Mouse (Mus musculus) gastrocnemius, postnatal 4 days (tissue): Measurements from ENCODE around the gene Gm49721. TPM values are rescaled to one million over a fixed set of nuclear protein-coding genes. Genes with fewer than 3 reads are reported as not detected.
"Not testable (repeated sequence)": the region's sequence is repeated elsewhere in the genome, so short reads cannot be mapped to it uniquely, and the experiment has no call there.

Source experiments
- DNase-seq, 2 experiments: peaks; one replicate each; pipeline ENCODE4 v3.0.0; 2021 to 2022; ENCODE audit warnings: low spot score in 2 of 2, mixed read lengths in 2 of 2
- long read RNA-seq, 2 experiments: library from polyadenylated mRNA; stranded (forward); transcript quantifications; one replicate each; pipeline ENCODE4 v2.0.0; 2021
- total RNA-seq, 2 experiments: library from RNA; stranded (reverse); gene quantifications; 2 replicates each; pipeline ENCODE4 v1.2.3; 2021

The Gm49721 gene
- under 1 TPM; 0.17 to 0.31 TPM for total RNA-seq
- long read RNA-seq, experiment 1, partial matches to known transcripts: 0 of 3 reads
- long read RNA-seq, experiment 1, other reads (novel, unspliced or antisense): 3 of 3 reads
- long read RNA-seq, experiment 2, partial matches to known transcripts: 0 of 5 reads
- long read RNA-seq, experiment 2, other reads (novel, unspliced or antisense): 5 of 5 reads

DNA sequence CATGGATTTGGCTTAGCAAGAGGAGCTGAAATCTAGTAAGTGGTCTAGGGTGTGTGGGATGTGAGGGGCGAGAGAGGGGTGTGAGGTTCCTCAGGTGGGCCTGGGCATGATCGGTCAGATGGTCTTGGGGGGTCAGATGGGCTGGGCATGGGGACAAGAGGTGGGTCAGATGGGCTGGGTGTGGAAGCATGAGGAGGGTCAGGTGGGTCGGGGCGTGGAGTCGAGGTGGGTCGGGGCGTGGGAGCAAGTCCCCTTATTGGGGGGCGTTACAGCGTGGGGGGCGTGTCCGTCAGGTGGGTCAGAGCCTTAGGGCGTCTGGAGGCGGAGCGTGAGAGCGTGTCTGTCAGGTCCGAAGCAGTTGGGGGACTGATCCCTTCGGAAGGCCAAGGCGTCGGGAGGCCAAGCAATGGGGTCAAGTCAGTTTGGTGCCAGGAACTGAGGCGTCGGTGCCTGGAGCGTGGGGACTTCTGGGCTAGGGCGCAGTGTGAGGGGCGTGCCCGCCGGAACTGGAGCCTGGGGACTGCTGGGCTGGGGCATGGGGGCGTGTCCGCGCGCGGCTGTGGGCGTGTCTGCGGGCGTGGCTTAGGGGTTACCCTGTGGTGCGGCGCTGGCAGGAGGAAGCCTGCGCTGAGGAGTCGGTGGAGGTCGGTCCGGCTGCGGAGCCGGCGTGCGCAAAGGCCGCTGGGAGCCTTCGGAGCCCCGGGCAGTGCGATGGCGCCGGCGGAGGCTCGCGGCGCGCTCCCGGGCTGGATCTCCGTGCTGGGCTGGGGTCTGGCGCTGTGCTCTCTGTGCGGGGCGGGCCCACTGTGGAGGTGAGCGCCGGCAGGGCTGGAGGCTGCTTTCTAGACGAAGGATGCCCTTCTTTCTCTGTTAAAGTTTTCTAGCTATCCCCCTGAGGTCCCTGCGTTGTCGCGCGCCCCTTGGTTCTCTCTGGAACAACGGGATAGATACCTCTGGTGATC, at the start of gene Gm49721:
TSS of gene Gm49721 (plus strand) at position 618 of the 962 bp plus-strand sequence.
- peak; percentile 28 to 54 for DNase-seq

DNA sequence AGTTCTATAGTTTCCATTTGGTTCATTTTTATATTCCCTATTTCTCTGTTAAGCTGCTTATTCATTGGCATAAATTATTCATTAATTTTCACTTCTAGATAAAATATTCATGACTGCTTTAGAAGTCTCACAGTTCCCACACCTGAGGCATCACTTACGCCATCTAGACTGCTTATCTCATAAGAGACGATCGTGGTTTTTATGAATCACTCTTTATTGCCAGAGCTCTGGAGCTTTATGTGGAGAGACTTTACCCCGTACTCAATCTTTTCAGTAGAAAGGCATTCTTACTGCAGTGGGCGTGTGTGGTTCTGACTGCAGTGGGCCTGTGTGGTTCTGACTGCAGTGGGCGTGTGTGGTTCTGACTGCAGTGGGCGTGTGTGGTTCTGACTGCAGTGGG, 47.1 kb upstream of the Gm49721 start:
- not testable (repeated sequence) for DNase-seq

DNA sequence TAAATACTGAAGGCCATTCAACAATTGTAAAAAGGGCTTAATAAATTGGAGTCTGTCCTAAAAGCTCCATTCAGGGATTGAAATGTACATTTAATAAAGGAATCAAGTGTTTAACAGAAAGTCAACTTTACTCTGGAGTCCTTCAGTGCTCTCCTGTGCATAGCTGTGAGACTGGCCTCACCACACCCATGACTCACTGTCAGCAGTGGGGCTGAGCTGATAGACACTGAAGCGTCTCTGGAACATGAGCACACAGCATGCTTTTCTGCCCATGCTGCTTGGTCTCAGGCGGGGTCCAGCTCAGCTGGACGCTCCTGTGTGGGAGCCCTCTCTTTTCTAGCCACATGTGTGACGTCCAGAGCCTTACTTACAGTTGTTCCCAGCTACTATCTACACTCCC, 36.1 kb upstream of the Gm49721 start:
- not testable (repeated sequence) for DNase-seq

DNA sequence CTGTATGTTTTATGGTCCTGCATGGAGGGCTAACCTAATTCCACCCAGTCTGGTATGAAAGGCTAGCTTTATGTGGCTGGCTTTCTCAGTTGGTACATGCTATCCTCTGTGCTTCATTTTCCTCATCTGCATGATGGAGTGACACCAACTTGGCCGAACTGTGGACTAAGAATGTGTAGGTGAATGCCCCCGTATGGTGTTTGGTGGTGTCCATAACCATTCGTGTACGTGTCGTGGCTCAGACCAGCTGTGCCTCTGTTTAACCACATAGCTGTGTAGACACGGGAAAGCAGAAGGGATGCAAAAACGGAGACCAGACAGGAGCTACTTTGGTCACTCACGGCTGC, 31.1 kb upstream of the Gm49721 start:
- DNase-seq: not testable (repeated sequence)

DNA sequence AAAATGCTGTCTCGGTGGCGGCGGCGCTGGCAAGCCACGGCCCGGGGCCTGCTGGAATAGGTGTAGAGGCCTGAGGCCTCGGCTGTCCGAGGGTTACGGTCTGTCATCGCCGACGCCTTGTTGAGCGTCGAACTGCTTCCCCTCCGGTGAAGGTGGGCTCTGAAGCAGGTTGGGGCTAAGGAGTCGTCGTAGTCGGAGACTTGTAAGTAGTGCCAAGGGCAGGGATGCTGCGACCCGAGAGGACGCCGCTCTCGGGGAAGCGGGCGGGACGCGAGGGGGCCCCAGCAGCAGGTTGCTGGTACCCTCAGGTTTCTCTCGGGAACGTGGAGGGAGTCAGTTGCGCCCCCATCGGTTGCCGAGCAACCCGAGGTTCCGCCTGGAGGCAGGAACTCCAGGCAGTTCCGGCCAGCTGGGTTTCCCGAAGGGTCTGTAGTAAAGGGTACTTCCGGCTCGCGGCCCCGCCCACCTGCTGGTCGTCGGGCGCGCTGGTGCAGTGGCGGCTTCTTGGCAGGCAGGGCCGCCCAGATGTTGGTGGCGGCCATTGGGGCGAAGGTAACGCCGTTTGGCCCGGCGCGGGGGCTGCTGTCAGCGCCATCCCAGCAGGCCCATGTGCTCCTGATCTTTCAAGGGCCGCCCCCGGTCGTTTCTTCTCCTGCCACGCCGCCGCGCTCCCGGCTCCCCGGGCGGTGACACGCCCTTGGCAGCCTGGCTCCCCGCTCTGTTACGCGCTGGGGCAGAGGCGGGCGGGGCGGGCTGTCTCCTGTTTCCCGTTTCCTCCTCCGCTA, 30.5 kb upstream of the Gm49721 start, which contains the start of gene Rsph3b:
TSS of gene Rsph3b (minus strand) at position 699 of the 785 bp plus-strand sequence.
- DNase-seq: peak; percentile 47 to 77

DNA sequence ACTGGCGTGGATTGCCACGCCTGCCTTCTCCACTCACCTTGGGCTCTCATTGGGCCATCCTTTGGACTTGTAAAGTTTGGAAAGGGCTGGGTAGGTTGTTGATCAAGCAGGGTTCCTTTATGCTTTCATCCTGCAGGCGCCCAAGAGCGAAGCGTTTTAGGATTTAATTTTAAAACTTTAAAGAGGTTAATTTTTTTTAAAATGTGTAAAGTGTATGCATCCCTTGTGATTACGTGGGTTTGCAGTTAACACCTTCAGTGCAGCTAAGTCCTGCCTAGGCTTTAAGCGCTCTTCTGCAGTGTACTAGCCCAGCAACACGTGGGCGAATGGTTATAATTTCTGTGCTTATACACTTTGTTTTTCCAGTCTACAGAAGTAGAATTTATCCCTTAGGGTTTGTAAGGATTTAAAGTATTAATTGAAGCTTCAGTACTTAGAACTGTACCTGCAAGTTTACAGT, 29.9 kb upstream of the Gm49721 start:
- DNase-seq: not testable (repeated sequence)

DNA sequence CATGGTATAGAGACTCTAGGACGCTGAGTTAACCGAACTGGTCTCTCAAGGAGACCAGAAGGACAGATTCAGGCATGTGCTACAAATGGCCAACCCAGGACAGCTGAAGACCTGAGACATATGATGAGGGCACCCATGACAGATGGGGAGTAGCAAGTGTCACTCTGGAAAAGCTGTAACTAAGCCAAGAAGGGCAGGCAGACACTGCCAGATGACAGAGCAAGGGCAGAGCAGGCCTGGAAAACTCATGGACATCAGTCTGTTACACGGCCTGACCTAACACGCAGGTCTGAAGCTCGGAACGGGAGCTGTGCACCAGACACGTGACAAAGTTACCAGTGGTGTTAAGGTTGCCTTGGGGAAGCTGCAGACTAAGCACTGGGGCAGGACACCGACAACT, 19.8 kb upstream of the Gm49721 start:
- DNase-seq: not testable (repeated sequence)

DNA sequence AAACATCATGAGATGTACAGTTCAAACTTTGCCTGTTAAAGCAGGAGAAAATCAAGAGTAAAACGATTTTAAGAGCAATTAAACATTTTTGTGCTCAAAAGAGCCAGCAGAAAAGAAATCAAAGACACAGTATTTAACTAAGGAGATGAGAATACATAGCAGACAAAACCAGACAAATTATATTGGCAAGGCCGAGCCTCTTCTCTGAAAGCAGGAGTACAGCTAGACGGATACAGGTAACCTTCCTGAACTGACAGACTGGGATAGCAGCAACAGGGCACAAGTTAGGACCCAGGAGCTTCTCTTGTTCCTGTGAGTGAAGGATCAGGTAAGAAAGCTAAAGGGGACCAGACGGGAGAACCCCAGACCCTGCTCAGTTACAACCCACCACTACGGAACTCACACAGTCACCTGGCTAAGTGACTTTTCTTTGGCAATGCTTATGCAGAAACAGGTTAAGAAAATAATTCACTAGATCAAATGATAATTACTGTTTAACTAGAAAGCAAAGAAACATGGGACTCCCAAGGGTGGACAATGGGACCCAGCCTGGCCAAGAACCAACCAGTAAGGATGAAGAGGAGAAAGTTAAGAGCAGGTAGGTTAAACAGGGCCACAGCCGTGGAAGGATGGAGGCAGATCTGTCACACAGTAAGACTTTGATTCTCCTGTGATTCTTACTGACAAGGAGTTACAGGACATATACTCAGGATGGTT, 19.0 kb upstream of the Gm49721 start:
- DNase-seq: not testable (repeated sequence)

DNA sequence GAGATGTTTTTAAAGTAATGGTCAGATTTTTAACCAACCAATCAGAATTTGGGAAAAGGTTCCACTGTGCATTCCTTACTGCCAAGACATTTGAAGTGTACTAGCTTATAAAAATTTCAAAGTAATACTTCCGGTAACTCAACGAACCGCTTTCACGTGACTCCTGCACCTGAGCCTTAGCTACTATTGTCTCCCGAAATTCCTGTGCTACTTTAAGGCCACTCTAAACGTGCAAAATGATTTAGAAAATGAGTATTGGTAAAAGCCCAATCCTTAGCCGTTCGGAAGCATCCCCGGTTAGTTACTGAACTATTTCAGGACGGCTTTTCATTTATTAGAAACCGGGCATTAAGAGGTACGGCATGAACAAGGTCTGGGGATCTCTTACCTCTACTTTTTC, 18.4 kb upstream of the Gm49721 start:
- DNase-seq: not testable (repeated sequence)

DNA sequence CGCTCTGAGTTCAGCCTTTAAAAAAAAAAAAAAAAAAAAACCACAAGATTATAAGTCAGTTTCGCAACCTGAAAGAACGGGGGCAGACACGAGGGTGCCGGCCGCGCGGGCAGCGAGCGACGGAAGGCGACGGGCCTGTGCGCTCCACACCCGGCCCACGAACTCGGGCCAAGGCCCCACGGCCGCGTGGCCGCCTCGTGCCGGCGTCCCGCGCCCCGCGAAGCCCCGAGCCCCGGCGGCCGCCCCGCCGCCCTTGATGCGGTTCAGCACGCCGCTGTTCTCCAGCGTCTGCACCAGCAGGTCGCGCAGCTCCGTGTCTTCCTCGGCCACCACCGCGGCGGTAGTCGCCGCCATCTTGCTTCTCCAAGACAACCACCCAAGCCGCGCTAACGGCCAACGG, 17.9 kb upstream of the Gm49721 start, which contains the start of gene Tagap1:
TSS of gene Tagap1 (minus strand) at position 381 of the 400 bp plus-strand sequence.
- peak in 1 of 2 experiments; percentile 32 for DNase-seq

DNA sequence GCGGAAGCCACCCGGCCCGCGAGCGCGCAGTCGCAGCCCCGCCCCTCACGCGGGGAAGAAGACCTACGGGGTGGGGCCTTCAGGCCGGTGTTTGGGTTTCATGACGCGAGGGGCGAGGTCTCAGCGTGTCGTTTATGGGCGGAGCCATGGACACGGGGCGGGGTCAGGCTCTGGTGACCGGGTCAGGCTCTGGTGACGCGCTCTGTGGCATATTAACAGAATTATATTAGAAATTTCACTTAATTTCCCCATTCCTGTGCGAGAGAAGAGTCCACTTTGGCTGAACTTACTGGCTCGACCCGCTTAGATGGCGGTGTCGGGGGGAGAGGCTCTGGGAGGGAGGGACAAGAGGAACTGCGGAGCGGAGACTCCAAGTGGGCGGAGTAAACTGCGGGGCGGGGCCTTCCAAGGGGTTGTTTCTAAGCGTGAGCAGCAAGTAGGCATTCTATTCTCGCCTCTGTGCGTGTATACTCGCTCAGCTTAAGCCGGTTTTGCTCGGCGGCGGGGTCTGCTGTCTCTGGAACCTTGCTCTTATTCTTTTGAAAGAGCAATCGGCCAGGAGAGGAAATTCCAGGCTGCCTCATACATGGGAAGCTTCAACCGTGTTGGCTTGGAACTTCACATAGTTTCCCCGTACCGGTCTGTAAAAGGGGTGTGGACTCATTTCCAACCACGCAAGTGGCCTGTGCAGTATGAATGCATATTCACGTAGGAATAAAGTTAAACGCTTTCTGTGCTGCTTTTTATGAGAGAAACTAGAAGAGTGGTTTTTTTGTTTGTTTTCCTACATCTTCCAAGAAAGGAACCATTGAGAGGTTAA, 17.3 kb upstream of the Gm49721 start:
- DNase-seq: not testable (repeated sequence)

DNA sequence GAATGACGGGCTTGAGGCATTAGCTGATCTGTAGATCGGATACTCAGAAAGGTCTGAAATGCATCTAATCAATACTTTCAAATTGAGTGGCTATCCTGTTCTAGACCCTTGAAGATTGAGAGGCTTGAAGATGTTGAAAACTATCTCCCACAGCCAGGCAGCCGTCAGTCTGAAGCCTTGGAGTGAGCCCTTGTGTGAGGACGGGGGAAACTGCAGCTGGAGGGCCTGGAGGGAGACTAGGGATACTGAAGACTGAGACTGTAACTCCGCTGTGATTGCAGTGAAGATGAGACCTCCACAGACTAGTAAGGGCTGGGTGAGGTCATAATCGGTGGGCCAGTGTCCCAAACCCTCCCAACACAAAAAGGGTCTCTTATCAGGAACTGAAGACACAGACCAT, 16.4 kb upstream of the Gm49721 start:
- DNase-seq: not testable (repeated sequence)

DNA sequence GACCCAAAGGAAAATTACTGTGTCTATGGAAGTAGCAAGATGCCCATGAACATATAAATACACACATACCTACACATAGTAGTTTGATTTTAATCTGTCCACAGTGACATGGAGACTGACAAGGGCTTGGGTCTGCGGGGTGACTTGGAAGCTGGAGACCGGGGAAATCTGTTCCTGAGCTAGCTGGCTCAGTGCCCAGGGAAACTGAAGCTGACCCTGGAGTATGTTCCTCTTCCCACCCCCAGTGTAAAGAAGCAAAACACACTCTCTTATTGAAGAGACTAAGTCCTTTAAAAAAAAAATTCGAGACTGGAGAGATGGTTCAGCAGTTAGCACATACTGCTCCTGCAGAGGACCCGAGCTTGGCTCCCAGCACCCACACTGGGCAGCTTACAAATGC, 15.8 kb upstream of the Gm49721 start:
- not testable (repeated sequence) for DNase-seq

DNA sequence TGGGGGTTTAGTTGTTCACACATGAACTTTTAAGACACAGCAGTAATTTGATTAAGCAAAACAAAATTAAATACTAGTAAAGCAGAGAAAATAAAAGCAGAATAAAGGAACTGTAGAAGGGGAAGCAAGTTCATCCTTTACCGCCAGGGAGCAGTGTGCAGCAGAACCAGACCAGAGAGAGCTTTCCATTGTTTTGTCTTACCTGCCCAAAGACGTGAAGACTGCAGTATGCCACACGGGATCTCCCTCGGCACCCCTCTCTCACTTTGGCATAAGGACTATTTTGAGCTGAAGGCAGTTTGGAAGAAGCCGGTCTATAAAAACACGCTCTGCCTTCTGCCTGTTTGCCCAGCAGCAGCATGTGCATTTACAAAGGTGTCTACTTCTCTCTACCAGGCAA, 13.3 kb upstream of the Gm49721 start:
- not testable (repeated sequence) for DNase-seq

DNA sequence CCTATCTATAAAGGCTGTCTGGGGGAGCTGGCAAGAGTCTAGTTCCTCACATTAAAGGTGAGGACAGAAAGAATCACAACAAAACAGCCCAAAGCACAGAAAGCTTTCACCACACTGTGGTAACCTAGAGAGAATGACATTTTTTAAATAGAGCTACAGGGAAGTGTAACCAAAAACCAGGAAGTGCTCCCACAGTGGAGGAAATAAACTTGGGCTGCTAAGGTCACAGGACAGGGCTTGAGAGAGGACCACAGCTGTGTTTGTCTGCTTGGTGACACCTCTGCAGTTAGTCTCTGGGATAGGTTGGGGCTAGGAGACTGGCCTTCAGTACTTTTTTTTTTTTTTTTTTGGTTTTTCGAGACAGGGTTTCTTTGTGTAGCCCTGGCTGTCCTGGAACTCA, 11.0 kb upstream of the Gm49721 start:
- DNase-seq: not testable (repeated sequence)

DNA sequence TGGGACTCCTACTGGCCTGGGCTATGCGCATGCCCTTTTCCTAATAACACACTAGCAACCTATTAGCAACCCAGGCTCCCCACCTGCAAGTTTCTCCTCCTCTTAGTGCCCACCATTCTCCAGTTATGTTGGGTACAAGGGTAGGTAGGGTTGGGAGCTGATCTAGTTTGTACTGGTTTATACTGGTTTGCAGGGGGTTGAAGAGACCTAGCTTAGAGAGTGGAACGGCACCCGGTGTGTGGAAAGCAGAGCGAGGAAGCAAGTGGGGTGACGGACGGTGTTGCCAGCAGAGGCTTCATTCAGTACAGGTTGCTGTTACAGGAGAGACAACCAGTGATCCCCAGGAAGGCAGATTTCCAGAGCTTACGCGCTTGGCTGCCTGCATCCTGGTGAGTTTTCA, 8.4 kb upstream of the Gm49721 start, which contains the start of gene Rnaset2b:
TSS of gene Rnaset2b (plus strand) at position 301 of the 400 bp plus-strand sequence.
- not testable (repeated sequence) for DNase-seq

DNA sequence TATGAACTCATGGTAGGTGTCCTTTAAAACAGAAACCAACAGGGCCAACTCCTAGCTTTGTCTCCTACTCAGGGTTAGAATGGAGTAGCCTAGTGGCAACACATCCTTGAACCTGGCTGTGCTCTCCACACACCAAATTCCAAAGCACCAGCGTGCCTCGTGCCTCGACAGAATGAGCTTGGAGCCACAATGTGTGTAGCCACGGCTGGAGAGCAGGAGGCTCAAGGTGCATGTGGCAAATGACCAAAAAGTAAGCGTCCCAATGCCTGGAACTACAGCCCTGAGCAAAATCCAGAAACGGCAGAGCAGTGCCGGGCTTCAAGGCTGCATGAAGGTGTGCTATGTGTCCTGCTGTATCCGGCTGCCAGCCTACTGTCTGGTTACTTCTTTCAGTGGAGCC, 7.5 kb upstream of the Gm49721 start:
- not testable (repeated sequence) for DNase-seq

DNA sequence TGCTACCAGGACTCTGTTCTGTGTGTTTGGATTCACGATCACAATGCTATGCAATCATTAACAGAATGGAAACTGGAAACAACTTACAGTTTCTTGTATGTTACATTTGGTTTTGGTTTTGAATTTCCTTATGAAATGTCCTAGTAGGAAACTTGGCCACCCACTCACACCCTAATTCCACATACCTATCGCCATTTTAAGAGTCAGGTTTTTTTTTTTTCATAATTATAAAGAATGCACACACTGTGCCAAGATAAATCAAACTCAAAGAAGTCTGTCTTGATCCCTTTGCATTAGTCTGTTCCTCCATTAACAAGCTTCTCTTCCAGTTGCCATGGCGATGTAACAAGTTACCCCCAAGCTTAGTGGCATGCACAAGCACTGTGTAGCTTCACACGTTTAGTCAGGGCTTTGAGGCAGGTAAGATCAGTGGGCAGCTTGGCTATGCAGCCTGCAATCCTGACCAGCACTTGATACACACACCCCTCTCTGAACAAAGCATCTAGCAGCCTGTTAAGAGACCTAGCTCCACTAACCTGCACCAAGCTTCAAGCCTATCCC, 5.8 kb upstream of the Gm49721 start:
- DNase-seq: not testable (repeated sequence)

DNA sequence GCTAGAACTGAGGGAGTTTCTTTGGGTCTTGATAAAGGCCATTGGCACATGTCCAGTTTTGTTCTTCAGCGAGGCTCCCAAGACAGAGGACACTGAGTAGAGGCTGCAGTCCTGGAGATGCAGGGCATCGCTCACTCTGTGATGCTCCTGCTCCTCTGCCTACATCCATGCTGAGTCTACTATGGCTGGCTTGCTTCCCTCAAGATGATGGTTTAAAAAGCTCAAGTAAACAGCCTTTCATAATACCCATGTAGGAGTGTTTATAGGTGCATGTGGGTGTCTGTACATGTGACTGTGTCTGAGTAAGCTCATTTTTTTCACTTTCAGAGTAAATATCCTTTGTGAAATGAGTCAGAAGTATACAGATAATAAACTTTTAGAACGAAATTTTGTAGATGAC, 3.7 kb upstream of the Gm49721 start:
- not testable (repeated sequence) for DNase-seq
